Mouse (Mus musculus): ENCODE measurements at regions not wholly inside any gene's neighbourhood (a gene's known extent, or its start where the extent isn't known, plus 50 kb on each side); places are given as distances from the start of the nearest gene placed in this dataset.

GRCm38 (mm10) chr3:130888587-130888986 lies 158.4 kb upstream of the Rpl34 start:
- Histone ChIP-seq H3K27ac (no peak overlapping the region), H3K9me3 (ENCODE audit: control insufficient read depth, low read length) (no peaks in the 10 kb centered on the region), H3K9ac (replicated peaks) (no peak overlapping the region), H3K4me1 (replicated peaks; ENCODE audit: control insufficient read depth in 2 of 2, insufficient read depth in 2 of 2, low read length in 1 of 2) (no peaks in the 10 kb centered on the region; a peak in 1 of 4 replicates), H3K4me3 (ENCODE audit: insufficient read depth in 1 of 2, low read depth in 2 of 2, low read length in 2 of 2) (no peak overlapping the region), H3K36me3 (replicated peaks; ENCODE audit: control insufficient read depth, insufficient read depth, low read depth) (no peaks in the 10 kb centered on the region), H3K27me3 (ENCODE audit: control insufficient read depth, insufficient read depth, low read length) (no peaks in the 10 kb centered on the region), H3K4me2 (ENCODE audit: low read depth) (no peak overlapping the region)
- 39% methylated on average over 1 of the region's 1 CpGs for WGBS (ENCODE audit: insufficient replicate concordance)
- ATAC-seq (ENCODE audit: insufficient read depth) (no peak), DNase-seq (ENCODE audit: low read depth in 3 of 3, low spot score in 3 of 3) (no peak)
- TF ChIP-seq CTCF (IDR thresholded peaks at IDR 0.05; ENCODE audit: low read depth) (no peak), EP300 (IDR thresholded peaks at IDR 0.05; ENCODE audit: low read depth) (no peak)

- Histone ChIP-seq H3K9me3 (ENCODE audit: control insufficient read depth, low read length) (no peaks in the 10 kb centered on the region), H3K4me2 (ENCODE audit: low read depth) (no peak overlapping the region), H3K4me1 (replicated peaks; ENCODE audit: control insufficient read depth in 2 of 2, insufficient read depth in 2 of 2, low read length in 1 of 2) (no peaks in the 10 kb centered on the region; a peak in 1 of 4 replicates), H3K4me3 (ENCODE audit: insufficient read depth in 1 of 2, low read depth in 2 of 2, low read length in 2 of 2) (no peak overlapping the region), H3K27me3 (ENCODE audit: control insufficient read depth, insufficient read depth, low read length) (no peaks in the 10 kb centered on the region), H3K27ac (no peak overlapping the region), H3K36me3 (replicated peaks; ENCODE audit: control insufficient read depth, insufficient read depth, low read depth) (no peaks in the 10 kb centered on the region), H3K9ac (replicated peaks) (no peak overlapping the region)
- 63% methylated on average over 3 of the region's 3 CpGs for WGBS (ENCODE audit: insufficient replicate concordance)
- TF ChIP-seq EP300 (IDR thresholded peaks at IDR 0.05; ENCODE audit: low read depth): no peak
- peak; percentile 63 for TF ChIP-seq CTCF (IDR thresholded peaks at IDR 0.05; ENCODE audit: low read depth)
- no peak for ATAC-seq (ENCODE audit: insufficient read depth)
- peak in 1 of 3 experiments; percentile 1 for DNase-seq (ENCODE audit: low read depth in 3 of 3, low spot score in 3 of 3)
Measured at GRCm38 (mm10) chr3:130887540-130888312, 157.5 kb upstream of the Rpl34 start.

GRCm38 (mm10) chr3:130885974-130886373 lies 155.8 kb upstream of the Rpl34 start:
- Histone ChIP-seq H3K36me3 (replicated peaks; ENCODE audit: control insufficient read depth, insufficient read depth, low read depth) (no peaks in the 10 kb centered on the region), H3K4me2 (ENCODE audit: low read depth) (no peak overlapping the region), H3K27me3 (ENCODE audit: control insufficient read depth, insufficient read depth, low read length) (no peaks in the 10 kb centered on the region), H3K27ac (no peak overlapping the region), H3K4me3 (ENCODE audit: insufficient read depth in 1 of 2, low read depth in 2 of 2, low read length in 2 of 2) (no peak overlapping the region), H3K4me1 (replicated peaks; ENCODE audit: control insufficient read depth in 2 of 2, insufficient read depth in 2 of 2, low read length in 1 of 2) (no peaks in the 10 kb centered on the region), H3K9ac (replicated peaks) (no peak overlapping the region), H3K9me3 (ENCODE audit: control insufficient read depth, low read length) (no peaks in the 10 kb centered on the region)
- WGBS (ENCODE audit: insufficient replicate concordance): 36% methylated on average over 6 of the region's 6 CpGs
- DNase-seq (ENCODE audit: low read depth in 3 of 3, low spot score in 3 of 3) (no peak), ATAC-seq (ENCODE audit: insufficient read depth) (no peak)
- TF ChIP-seq EP300 (IDR thresholded peaks at IDR 0.05; ENCODE audit: low read depth) (no peak), CTCF (IDR thresholded peaks at IDR 0.05; ENCODE audit: low read depth) (no peak)

GRCm38 (mm10) chr3:130884393-130884792 lies 154.2 kb upstream of the Rpl34 start:
- DNase-seq (ENCODE audit: low read depth in 3 of 3, low spot score in 3 of 3): no peak
- H3K4me3 ChIP-seq (ENCODE audit: insufficient read depth in 1 of 2, low read depth in 2 of 2, low read length in 2 of 2): no peak overlapping the region
- 71% methylated on average over 9 of the region's 9 CpGs for WGBS (ENCODE audit: insufficient replicate concordance)

GRCm38 (mm10) chr3:130883928-130884327 lies 153.7 kb upstream of the Rpl34 start:
- Histone ChIP-seq H3K4me2 (ENCODE audit: low read depth) (no peak overlapping the region), H3K9ac (replicated peaks) (no peak overlapping the region), H3K9me3 (ENCODE audit: control insufficient read depth, low read length) (no peaks in the 10 kb centered on the region), H3K36me3 (replicated peaks; ENCODE audit: control insufficient read depth, insufficient read depth, low read depth) (no peaks in the 10 kb centered on the region), H3K4me3 (ENCODE audit: insufficient read depth in 1 of 2, low read depth in 2 of 2, low read length in 2 of 2) (no peak overlapping the region), H3K27ac (no peak overlapping the region), H3K4me1 (replicated peaks; ENCODE audit: control insufficient read depth in 2 of 2, insufficient read depth in 2 of 2, low read length in 1 of 2) (no peaks in the 10 kb centered on the region), H3K27me3 (ENCODE audit: control insufficient read depth, insufficient read depth, low read length) (no peaks in the 10 kb centered on the region)
- no peak for ATAC-seq (ENCODE audit: insufficient read depth)
- TF ChIP-seq CTCF (IDR thresholded peaks at IDR 0.05; ENCODE audit: low read depth) (no peak), EP300 (IDR thresholded peaks at IDR 0.05; ENCODE audit: low read depth) (no peak)
- DNase-seq (ENCODE audit: low read depth in 3 of 3, low spot score in 3 of 3): no peak
- 31% methylated on average over 4 of the region's 4 CpGs for WGBS (ENCODE audit: insufficient replicate concordance)

More at GRCm38 (mm10) chr3:130884393-130884792, 154.2 kb upstream of the Rpl34 start:
- no peak overlapping the region for H3K4me2 ChIP-seq (ENCODE audit: low read depth)
- no peak overlapping the region for H3K27ac ChIP-seq
- TF ChIP-seq CTCF (IDR thresholded peaks at IDR 0.05; ENCODE audit: low read depth): no peak
- no peak for TF ChIP-seq EP300 (IDR thresholded peaks at IDR 0.05; ENCODE audit: low read depth)
- no peaks in the 10 kb centered on the region for H3K9me3 ChIP-seq (ENCODE audit: control insufficient read depth, low read length)
- H3K4me1 ChIP-seq (replicated peaks; ENCODE audit: control insufficient read depth in 2 of 2, insufficient read depth in 2 of 2, low read length in 1 of 2): no peaks in the 10 kb centered on the region
- no peaks in the 10 kb centered on the region for H3K36me3 ChIP-seq (replicated peaks; ENCODE audit: control insufficient read depth, insufficient read depth, low read depth)
- no peak overlapping the region for H3K9ac ChIP-seq (replicated peaks)
- no peak for ATAC-seq (ENCODE audit: insufficient read depth)
- no peaks in the 10 kb centered on the region for H3K27me3 ChIP-seq (ENCODE audit: control insufficient read depth, insufficient read depth, low read length)

Measured in liver, embryonic 14.5 days (tissue).